In the genomic region with DNA sequence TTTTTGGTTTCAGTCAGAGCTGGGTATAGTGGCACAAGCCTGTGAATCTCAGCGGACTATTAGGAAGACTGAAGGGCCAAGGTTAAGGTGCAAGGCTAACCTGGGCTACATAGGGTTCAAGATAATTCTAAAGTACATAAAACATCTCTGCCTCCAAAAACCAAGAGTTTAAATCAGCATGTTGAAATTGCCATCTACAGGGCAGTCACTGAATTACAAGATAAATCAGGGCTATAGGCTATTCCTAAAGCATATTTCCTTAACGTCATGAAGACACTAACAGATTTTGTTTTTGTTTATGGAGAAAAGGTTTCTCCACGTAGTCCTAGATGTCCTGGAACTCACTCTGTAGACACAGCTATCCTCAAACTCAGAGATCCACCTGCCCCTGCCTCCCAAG, we compare ENCODE assay signal across 9 mouse cellular contexts. TPM values are rescaled to one million over a fixed set of nuclear protein-coding genes. Genes with fewer than 3 reads are reported as not detected.
A peak's percentile ranks its signal among the peaks of the same experiment; 100 is the strongest.
DNase-seq lines count a peak whose midpoint lies in the region; ATAC-seq and TF ChIP-seq lines count a peak whose summit lies in the region.
"Had no signal": no experiment of that assay in that cellular context is flagged by ENCODE, and none has a peak within 500 bp of the region (broad histone marks: within the 10 kb centered on the region; RNA-seq: fewer than 3 reads in every experiment).

No protein-coding gene starts in this region.

- peak; percentile 40 for DNase-seq in thymus, postnatal 14 days
- DNase-seq in thymus, postnatal 4 days = no peak
- peak; percentile 33 for DNase-seq in embryonic facial prominence, embryonic 14.5 days (ENCODE audit: low spot score)
- no peak for DNase-seq in stomach, postnatal 0 days (ENCODE audit: low spot score)
- no peak for DNase-seq in layer of hippocampus, postnatal 14 days (ENCODE audit: low spot score in 2 of 2)
- no peak for DNase-seq in urinary bladder, postnatal 36 days (ENCODE audit: low spot score in 2 of 2)
- DNase-seq: adrenal gland, postnatal 36 days had no signal

- no peak for TF ChIP-seq EP300 in stomach, postnatal 0 days (optimal IDR thresholded peaks at IDR 0.05)

- H3K36me3 ChIP-seq in hindbrain, embryonic 12.5 days = peaks cover 12% of the 10 kb centered on the region
- H3K36me3 ChIP-seq in hindbrain, embryonic 16.5 days (ENCODE audit: control insufficient read depth, insufficient read depth, low read length) = peaks cover 10% of the 10 kb centered on the region; the same call in 1 of the 2 replicates
- peaks cover 15% of the 10 kb centered on the region for H3K36me3 ChIP-seq in embryonic facial prominence, embryonic 14.5 days (ENCODE audit: control insufficient read depth, insufficient read depth, low read length)
- no peaks in the 10 kb centered on the region for H3K36me3 ChIP-seq in stomach, postnatal 0 days (ENCODE audit: control insufficient read depth, insufficient read depth, low read length)

- H3K4me1 ChIP-seq in hindbrain, embryonic 12.5 days = peaks cover 9% of the 10 kb centered on the region
- H3K4me1 ChIP-seq in hindbrain, embryonic 16.5 days (ENCODE audit: control insufficient read depth, insufficient read depth, low read depth, low read length) = peaks cover 14% of the 10 kb centered on the region
- H3K4me1 ChIP-seq in embryonic facial prominence, embryonic 14.5 days (ENCODE audit: control insufficient read depth, insufficient read depth, low read length) = 0 out of 2 replicates have a peak, but pooled peaks cover 3% of the 10 kb centered on the region
- no peaks in the 10 kb centered on the region for H3K4me1 ChIP-seq in stomach, postnatal 0 days (replicated peaks; ENCODE audit: control insufficient read depth, insufficient read depth)

- no peak overlapping the region for H3K4me3 ChIP-seq in hindbrain, embryonic 12.5 days
- no peak overlapping the region for H3K4me3 ChIP-seq in hindbrain, embryonic 16.5 days (ENCODE audit: low read length)
- no peak overlapping the region for H3K4me3 ChIP-seq in embryonic facial prominence, embryonic 14.5 days (ENCODE audit: low read depth, low read length)
- no peak overlapping the region for H3K4me3 ChIP-seq in stomach, postnatal 0 days (ENCODE audit: low read depth, low read length)

- 0 out of 2 replicates have a peak overlapping the region, but pooled peaks have one; percentile 72 for H3K4me2 ChIP-seq in hindbrain, embryonic 12.5 days (replicated peaks)
- no peak overlapping the region; the same call in 1 of the 2 replicates for H3K4me2 ChIP-seq in hindbrain, embryonic 16.5 days (ENCODE audit: low read length)
- H3K4me2 ChIP-seq in embryonic facial prominence, embryonic 14.5 days (ENCODE audit: low read depth, low read length) = no peak overlapping the region
- H3K4me2 ChIP-seq in stomach, postnatal 0 days (replicated peaks; ENCODE audit: low read depth) = no peak overlapping the region

- no peaks in the 10 kb centered on the region for H3K9me3 ChIP-seq in hindbrain, embryonic 12.5 days (replicated peaks)
- no peaks in the 10 kb centered on the region for H3K9me3 ChIP-seq in hindbrain, embryonic 16.5 days (ENCODE audit: control insufficient read depth, low read length)
- no peaks in the 10 kb centered on the region for H3K9me3 ChIP-seq in embryonic facial prominence, embryonic 14.5 days (ENCODE audit: control insufficient read depth, low read length)
- no peaks in the 10 kb centered on the region for H3K9me3 ChIP-seq in stomach, postnatal 0 days (ENCODE audit: control insufficient read depth, low read length)

- TF ChIP-seq CTCF in stomach, postnatal 0 days (IDR thresholded peaks at IDR 0.05; ENCODE audit: low read depth) = peak; percentile 71

- no peak overlapping the region for H3K9ac ChIP-seq in hindbrain, embryonic 12.5 days
- no peak overlapping the region for H3K9ac ChIP-seq in hindbrain, embryonic 16.5 days (ENCODE audit: low read depth, low read length)
- no peak overlapping the region for H3K9ac ChIP-seq in embryonic facial prominence, embryonic 14.5 days (ENCODE audit: low read depth, low read length)
- no peak overlapping the region for H3K9ac ChIP-seq in stomach, postnatal 0 days (ENCODE audit: low read length)

- H3K27me3 ChIP-seq in hindbrain, embryonic 12.5 days = no peaks in the 10 kb centered on the region
- H3K27me3 ChIP-seq in hindbrain, embryonic 16.5 days (replicated peaks; ENCODE audit: control insufficient read depth, insufficient read depth, low read length) = no peaks in the 10 kb centered on the region
- H3K27me3 ChIP-seq in embryonic facial prominence, embryonic 14.5 days (replicated peaks; ENCODE audit: control insufficient read depth, insufficient read depth, low read length) = no peaks in the 10 kb centered on the region
- H3K27me3 ChIP-seq in stomach, postnatal 0 days (ENCODE audit: control insufficient read depth, insufficient read depth, low read length) = no peaks in the 10 kb centered on the region

- ATAC-seq in hindbrain, embryonic 12.5 days (ENCODE audit: low FRiP score) = no peak
- no peak for ATAC-seq in hindbrain, embryonic 16.5 days
- no peak for ATAC-seq in embryonic facial prominence, embryonic 14.5 days (ENCODE audit: low read depth)
- no peak for ATAC-seq in stomach, postnatal 0 days (ENCODE audit: low FRiP score, low TSS enrichment)

- WGBS in hindbrain, embryonic 12.5 days = 70% methylated on average over 3 of the region's 3 CpGs
- 72% methylated on average over 3 of the region's 3 CpGs for WGBS in hindbrain, embryonic 16.5 days
- WGBS in embryonic facial prominence, embryonic 14.5 days = 69% methylated on average over 3 of the region's 3 CpGs
- WGBS in stomach, postnatal 0 days = 57% methylated on average over 3 of the region's 3 CpGs

- no peak overlapping the region for H3K27ac ChIP-seq in hindbrain, embryonic 12.5 days
- H3K27ac ChIP-seq in hindbrain, embryonic 16.5 days (ENCODE audit: low read depth, low read length) = no peak overlapping the region
- H3K27ac ChIP-seq in embryonic facial prominence, embryonic 14.5 days (replicated peaks; ENCODE audit: low read depth, low read length) = no peak overlapping the region
- no peak overlapping the region for H3K27ac ChIP-seq in stomach, postnatal 0 days (replicated peaks)

RNA-seq across cellular contexts. Expression of gene Atad1, which starts 29.3 kb away (rescaled TPM):
- 98.6 and 102 TPM in 2 replicates for polyA plus RNA-seq in hindbrain, embryonic 12.5 days (2016; fragmentation: Nextera tagmentation; extraction: Ambion mirVana)
- 114 and 123 TPM in 2 replicates for polyA plus RNA-seq in hindbrain, embryonic 16.5 days (2015; fragmentation: Nextera tagmentation; extraction: Ambion mirVana)
- polyA plus RNA-seq in embryonic facial prominence, embryonic 14.5 days (2014; fragmentation: Nextera tagmentation; extraction: Ambion mirVana) = 64.1 and 66.5 TPM in 2 replicates
- 42.2 and 42.6 TPM in 2 replicates for polyA plus RNA-seq in stomach, postnatal 0 days (2015; fragmentation: Nextera tagmentation; extraction: Ambion mirVana)
- total RNA-seq in layer of hippocampus, postnatal 14 days (2021) = 100 to 1,000 TPM in 1 of 2 experiments, 10 to 100 TPM in 1; 95.6 to 110 TPM

RNA-seq across cellular contexts. Expression of gene Pten, which starts 47.0 kb away (rescaled TPM):
- 14.1 and 15.7 TPM in 2 replicates for polyA plus RNA-seq in hindbrain, embryonic 12.5 days (2016; fragmentation: Nextera tagmentation; extraction: Ambion mirVana)
- polyA plus RNA-seq in hindbrain, embryonic 16.5 days (2015; fragmentation: Nextera tagmentation; extraction: Ambion mirVana) = 10.7 and 10.8 TPM in 2 replicates
- polyA plus RNA-seq in embryonic facial prominence, embryonic 14.5 days (2014; fragmentation: Nextera tagmentation; extraction: Ambion mirVana) = 12.6 and 15.5 TPM in 2 replicates
- polyA plus RNA-seq in stomach, postnatal 0 days (2015; fragmentation: Nextera tagmentation; extraction: Ambion mirVana) = 7.2 and 8.1 TPM in 2 replicates
- total RNA-seq in layer of hippocampus, postnatal 14 days (2021) = 100 to 1,000 TPM; 114 to 125 TPM

Comparison
In these comparisons a context has a peak if more than half of its experiments do, and no peak if none do; other contexts are left out.
1. DNase-seq: peak in thymus, postnatal 14 days (single experiment) and embryonic facial prominence, embryonic 14.5 days (single experiment); none in thymus, postnatal 4 days (single experiment), stomach, postnatal 0 days (single experiment), layer of hippocampus, postnatal 14 days (0 of 2) and urinary bladder, postnatal 36 days (0 of 2).